Mouse (Mus musculus): ENCODE measurements around the gene Gnpnat1. TPM values are rescaled to one million over a fixed set of nuclear protein-coding genes. Genes with fewer than 3 reads are reported as not detected.

Gene Gnpnat1
- polyA plus RNA-seq, 1 experiment from 2014 or later = 28.5 TPM

DNA sequence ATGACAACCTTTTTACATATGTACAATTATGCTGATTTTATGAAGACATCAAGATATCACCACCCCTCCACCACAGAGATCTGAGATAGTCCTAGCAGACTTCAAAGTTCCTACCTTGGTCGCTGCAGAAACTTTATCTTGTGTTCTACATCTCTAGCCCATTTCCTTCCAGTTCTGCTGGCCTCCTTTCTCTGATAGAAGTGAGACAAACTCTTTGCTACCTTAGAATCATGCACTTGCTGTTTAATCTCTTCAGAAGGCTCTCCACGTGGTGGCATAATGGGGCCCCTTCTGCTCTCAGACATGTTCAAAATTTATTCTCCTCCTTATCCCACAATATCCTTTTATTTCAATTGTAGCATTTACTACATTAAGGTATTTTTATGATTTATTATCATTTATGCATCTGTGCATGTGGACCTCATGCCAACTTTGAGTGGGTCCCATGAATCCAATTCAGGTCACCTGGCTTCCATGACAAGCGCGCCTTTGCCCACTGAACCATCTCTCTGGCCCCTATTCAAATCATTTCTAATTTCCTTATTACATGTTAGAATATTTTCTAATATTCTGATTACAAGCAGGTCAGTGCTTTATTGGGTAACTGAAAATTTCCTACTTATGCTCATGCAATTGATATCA, 76.5 kb downstream of the Gnpnat1 start:
- Histone ChIP-seq H3K27me3 (replicated peaks; ENCODE audit: control insufficient read depth, insufficient read depth, low read length) (no peaks in the 10 kb centered on the region), H3K27ac (ENCODE audit: low read depth, low read length) (no peak overlapping the region), H3K4me1 (ENCODE audit: control insufficient read depth, insufficient read depth, low read depth, low read length) (peaks cover 9% of the 10 kb centered on the region; the same call in 1 of the 2 replicates), H3K36me3 (ENCODE audit: control insufficient read depth, insufficient read depth, low read length) (0 out of 2 replicates have a peak, but pooled peaks cover 5% of the 10 kb centered on the region), H3K9ac (ENCODE audit: low read depth, low read length) (no peak overlapping the region), H3K9me3 (ENCODE audit: control insufficient read depth, low read length) (no peaks in the 10 kb centered on the region), H3K4me3 (ENCODE audit: low read length) (no peak overlapping the region), H3K4me2 (ENCODE audit: low read length) (no peak overlapping the region)
- WGBS = 90% methylated on average over 4 of the region's 4 CpGs
- no peak for ATAC-seq

Small RNA genes within 50 kb of the gene (microRNA-seq; reads per million reads assigned to microRNA genes)
- gene Gm25353 = not detected

Other genes starting within 250 kb of the Gnpnat1 start
- 11.2 and 12.4 TPM in 2 replicates for gene Gpr137c, start 185.2 kb downstream of the Gnpnat1 start, polyA plus RNA-seq (2015; fragmentation: Nextera tagmentation; extraction: Ambion mirVana)
- 37.1 and 38.0 TPM in 2 replicates for gene Txndc16, start 184.6 kb downstream of the Gnpnat1 start, polyA plus RNA-seq (2015; fragmentation: Nextera tagmentation; extraction: Ambion mirVana)
- 21.5 and 24.8 TPM in 2 replicates for gene Ero1l, start 86.1 kb downstream of the Gnpnat1 start, polyA plus RNA-seq (2015; fragmentation: Nextera tagmentation; extraction: Ambion mirVana)
- 143 and 148 TPM in 2 replicates for gene Psmc6, start 75.1 kb downstream of the Gnpnat1 start, polyA plus RNA-seq (2015; fragmentation: Nextera tagmentation; extraction: Ambion mirVana)
- 50.6 and 64.1 TPM in 2 replicates for gene Styx, start 53.8 kb downstream of the Gnpnat1 start, polyA plus RNA-seq (2015; fragmentation: Nextera tagmentation; extraction: Ambion mirVana)
- gene Fermt2, start 125.2 kb upstream of the Gnpnat1 start, polyA plus RNA-seq (2015; fragmentation: Nextera tagmentation; extraction: Ambion mirVana) = 77.0 and 77.6 TPM in 2 replicates